Mouse (Mus musculus) embryonic facial prominence, embryonic 12.5 days (tissue): ENCODE measurements around the gene Uck1. TPM values are rescaled to one million over a fixed set of nuclear protein-coding genes. Genes with fewer than 3 reads are reported as not detected.
A peak's percentile ranks its signal among the peaks of the same experiment; 100 is the strongest.

Experiments
- ATAC-seq: fragments of 200-750 bp; cut with Nextera tagmentation; 2 replicates; pipeline ENCODE4 v1.8.0; 2017; ENCODE audit not compliant: insufficient number of reproducible peaks, insufficient read depth, low FRiP score, low TSS enrichment
- H3K27ac ChIP-seq: fragments of 300-500 bp; sonication (generic); 2 replicates; pipeline ENCODE4 v1.5.1; 2016; ENCODE audit warnings: mild to moderate bottlenecking
- H3K27me3 ChIP-seq: fragments of 300-500 bp; sonication (generic); 2 replicates; pipeline ENCODE4 v1.6.1; 2016; ENCODE audit warnings: mild to moderate bottlenecking, moderate library complexity
- H3K36me3 ChIP-seq: fragments of 300-500 bp; sonication (generic); 2 replicates; pipeline ENCODE4 v1.6.1; 2016; ENCODE audit warnings: mild to moderate bottlenecking
- H3K4me1 ChIP-seq: fragments of 300-500 bp; sonication (generic); 2 replicates; pipeline ENCODE4 v1.6.1; 2016
- H3K4me2 ChIP-seq: fragments of 300-500 bp; sonication (generic); replicated peaks from 2 replicates; pipeline ENCODE4 v1.6.1; 2016; ENCODE audit warnings: mild to moderate bottlenecking, moderate library complexity
- H3K4me3 ChIP-seq: fragments of 300-500 bp; sonication (generic); 2 replicates; pipeline ENCODE4 v1.5.1; 2016; ENCODE audit warnings: mild to moderate bottlenecking
- H3K9ac ChIP-seq: fragments of 300-500 bp; sonication (generic); 2 replicates; pipeline ENCODE4 v1.6.1; 2016; ENCODE audit warnings: mild to moderate bottlenecking, moderate library complexity
- H3K9me3 ChIP-seq: fragments of 300-500 bp; sonication (generic); 2 replicates; pipeline ENCODE4 v1.6.1; 2016; ENCODE audit warnings: mild to moderate bottlenecking, moderate library complexity
- WGBS: fragments of 180-500 bp; shearing (Covaris S2); methylation state at CpG from one replicate; pipeline ENCODE4 v1.1.7; 2016; 5-methylcytosine and 5-hydroxymethylcytosine counted together
- polyA plus RNA-seq: library from polyadenylated mRNA; unstranded; fragments of >200 nt; fragmentation: Nextera tagmentation; extraction: Ambion mirVana; gene quantifications from 2 replicates; pipeline ENCODE4 v1.2.1, GENCODE M21; 2016

The Uck1 gene
- polyA plus RNA-seq, 1 experiment from 2014 or later: 69.9 TPM

DNA sequence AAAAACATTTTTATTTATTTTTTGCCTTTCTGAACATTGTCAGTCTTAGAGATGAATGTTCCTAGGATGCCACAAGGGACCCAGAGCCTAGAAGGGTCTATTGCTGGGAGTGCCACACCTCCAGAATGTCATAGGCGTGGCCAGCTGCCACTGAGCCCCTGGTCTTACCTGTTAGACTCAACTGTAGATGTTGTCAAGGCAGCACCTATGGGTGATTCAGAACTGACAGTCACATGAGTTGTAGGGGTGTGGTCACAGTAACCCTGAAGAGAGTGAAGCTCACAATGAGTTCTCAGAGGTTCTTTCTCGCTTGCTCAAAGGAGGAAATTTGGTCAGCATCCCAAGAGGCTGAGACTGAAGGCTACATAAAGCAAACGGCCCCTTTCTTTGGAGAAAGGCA lies 35.3 kb upstream of the Uck1 start:
- 85% methylated on average over 3 of the region's 3 CpGs for WGBS
- H3K27ac ChIP-seq: no peak overlapping the region
- no peak overlapping the region for H3K4me3 ChIP-seq
- H3K9me3 ChIP-seq: no peaks in the 10 kb centered on the region
- H3K4me2 ChIP-seq: no peak overlapping the region
- H3K36me3 ChIP-seq: peaks cover 56% of the 10 kb centered on the region
- H3K9ac ChIP-seq: no peak overlapping the region
- ATAC-seq: no peak
- no peaks in the 10 kb centered on the region for H3K27me3 ChIP-seq
- H3K4me1 ChIP-seq: no peaks in the 10 kb centered on the region

- Histone ChIP-seq H3K27me3 (no peaks in the 10 kb centered on the region), H3K36me3 (peaks cover 47% of the 10 kb centered on the region), H3K9me3 (no peaks in the 10 kb centered on the region), H3K9ac (no peak overlapping the region), H3K4me3 (no peak overlapping the region), H3K4me2 (no peak overlapping the region), H3K27ac (no peak overlapping the region), H3K4me1 (peaks cover 2% of the 10 kb centered on the region)
- 82% methylated on average over 8 of the region's 8 CpGs for WGBS
- no peak for ATAC-seq
Measured at GRCm38 (mm10) chr2:32294348-32294747, 34.4 kb upstream of the Uck1 start.

- Histone ChIP-seq H3K9me3 (no peaks in the 10 kb centered on the region), H3K27ac (no peak overlapping the region), H3K36me3 (peaks cover 27% of the 10 kb centered on the region), H3K4me1 (peaks cover 19% of the 10 kb centered on the region), H3K4me2 (peak overlapping the region; percentile 87; the same call in 1 of the 2 replicates), H3K27me3 (no peaks in the 10 kb centered on the region), H3K4me3 (peak overlapping the region; percentile 98; the same call in 1 of the 2 replicates), H3K9ac (no peak overlapping the region)
- no peak for ATAC-seq
Measured at GRCm38 (mm10) chr2:32289578-32289977, 29.6 kb upstream of the Uck1 start.

GRCm38 (mm10) chr2:32288371-32288931 lies 28.5 kb upstream of the Uck1 start:
- Histone ChIP-seq H3K9ac (peak overlapping the region; percentile 72), H3K27me3 (no peaks in the 10 kb centered on the region), H3K36me3 (peaks cover 31% of the 10 kb centered on the region), H3K4me1 (peaks cover 19% of the 10 kb centered on the region), H3K4me2 (peak overlapping the region; percentile 87), H3K4me3 (peak overlapping the region; percentile 98), H3K27ac (peak overlapping the region; percentile 58), H3K9me3 (no peaks in the 10 kb centered on the region)
- peak; percentile 17; the same call in 1 of the 2 replicates for ATAC-seq
- WGBS: 3% methylated on average over 28 of the region's 29 CpGs

DNA sequence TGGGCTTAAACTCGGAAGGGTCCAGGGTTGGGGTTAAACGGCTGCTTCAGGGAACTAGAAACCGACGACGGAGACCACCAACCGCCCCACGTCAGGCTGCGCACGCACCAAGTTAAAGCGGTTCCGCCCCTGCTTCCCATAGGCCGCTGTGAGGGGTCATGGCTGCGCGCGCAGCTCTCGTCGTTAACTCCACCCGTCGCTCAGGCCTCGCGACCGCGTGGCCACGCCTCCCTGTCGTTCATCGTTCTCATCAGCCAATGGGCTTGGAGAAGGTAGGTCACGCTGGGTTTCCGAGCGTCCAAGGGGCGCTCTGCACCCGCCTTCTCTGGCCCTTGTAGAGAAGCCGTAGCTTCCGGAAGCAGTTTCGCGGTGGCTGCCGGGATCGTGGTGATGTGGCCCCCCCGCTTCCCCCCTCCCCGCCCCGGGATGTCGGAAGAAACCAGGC lies 28.0 kb upstream of the Uck1 start, which contains the start of gene Swi5:
TSS of gene Swi5 (minus strand) at position 153 of the 445 bp plus-strand sequence.
- peaks cover 19% of the 10 kb centered on the region for H3K4me1 ChIP-seq
- H3K27ac ChIP-seq: peak within 1 kb of the TSS; percentile 76
- WGBS: under 1% methylated on average over 38 of the region's 41 CpGs
- H3K36me3 ChIP-seq: peaks cover 31% of the 10 kb centered on the region
- peak within 1 kb of the TSS; percentile 96 for H3K9ac ChIP-seq
- H3K4me3 ChIP-seq: peak within 1 kb of the TSS; percentile 98
- peak within 1 kb of the TSS; percentile 87 for H3K4me2 ChIP-seq
- ATAC-seq: peak; percentile 98
- H3K27me3 ChIP-seq: no peaks in the 10 kb centered on the region
- no peaks in the 10 kb centered on the region for H3K9me3 ChIP-seq

GRCm38 (mm10) chr2:32287334-32287840 lies 27.4 kb upstream of the Uck1 start, which contains the start of gene Golga2:
TSS of gene Golga2 (plus strand) at chr2:32287384.
- Histone ChIP-seq H3K9me3 (no peaks in the 10 kb centered on the region), H3K27me3 (no peaks in the 10 kb centered on the region), H3K4me2 (peak within 1 kb of the TSS; percentile 87), H3K4me1 (peaks cover 19% of the 10 kb centered on the region), H3K9ac (peak within 1 kb of the TSS; percentile 96), H3K27ac (peak within 1 kb of the TSS; percentile 76), H3K4me3 (peak within 1 kb of the TSS; percentile 98), H3K36me3 (peaks cover 33% of the 10 kb centered on the region)
- 1% methylated on average over 23 of the region's 23 CpGs for WGBS
- ATAC-seq: peak; percentile 18; the same call in 1 of the 2 replicates

DNA sequence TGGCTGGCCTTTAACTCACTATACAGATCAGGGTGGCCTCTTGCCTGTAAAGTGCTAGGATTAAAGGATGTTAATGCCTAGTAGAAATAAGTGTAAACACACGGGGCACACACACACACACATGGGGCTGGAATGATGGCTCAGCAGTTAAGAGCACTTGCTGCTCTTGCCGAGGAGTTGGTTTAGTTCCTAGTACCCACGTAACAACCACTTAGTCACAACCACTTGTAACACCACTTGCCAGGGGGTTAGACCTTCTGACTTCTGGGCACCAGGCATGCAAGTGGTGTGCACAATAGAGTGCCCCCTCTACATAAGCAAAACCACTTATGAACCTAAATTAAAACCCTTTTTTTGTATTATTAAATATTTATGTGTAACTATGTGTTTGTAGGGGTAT lies 24.0 kb upstream of the Uck1 start:
- Histone ChIP-seq H3K27me3 (no peaks in the 10 kb centered on the region), H3K9me3 (no peaks in the 10 kb centered on the region), H3K4me3 (no peak overlapping the region), H3K27ac (no peak overlapping the region), H3K4me1 (peaks cover 14% of the 10 kb centered on the region), H3K36me3 (peaks cover 63% of the 10 kb centered on the region), H3K9ac (no peak overlapping the region), H3K4me2 (no peak overlapping the region)
- no peak for ATAC-seq
- 90% methylated on average over 3 of the region's 3 CpGs for WGBS

- H3K4me3 ChIP-seq: no peak overlapping the region
- no peak overlapping the region for H3K27ac ChIP-seq
- no peak for ATAC-seq
- no peaks in the 10 kb centered on the region for H3K27me3 ChIP-seq
- H3K9ac ChIP-seq: no peak overlapping the region
- WGBS: 93% methylated on average over 1 of the region's 1 CpGs
- peaks cover 9% of the 10 kb centered on the region for H3K4me1 ChIP-seq
- H3K9me3 ChIP-seq: no peaks in the 10 kb centered on the region
- no peak overlapping the region for H3K4me2 ChIP-seq
- peaks cover 74% of the 10 kb centered on the region for H3K36me3 ChIP-seq
Measured at GRCm38 (mm10) chr2:32282727-32283126, 22.8 kb upstream of the Uck1 start.

GRCm38 (mm10) chr2:32282289-32282688 lies 22.3 kb upstream of the Uck1 start:
- H3K27me3 ChIP-seq: no peaks in the 10 kb centered on the region
- WGBS: 90% methylated on average over 2 of the region's 2 CpGs
- no peak overlapping the region for H3K27ac ChIP-seq
- H3K36me3 ChIP-seq: peaks cover 77% of the 10 kb centered on the region
- H3K9ac ChIP-seq: no peak overlapping the region
- H3K4me3 ChIP-seq: no peak overlapping the region
- H3K9me3 ChIP-seq: no peaks in the 10 kb centered on the region
- no peak for ATAC-seq
- peaks cover 9% of the 10 kb centered on the region for H3K4me1 ChIP-seq
- H3K4me2 ChIP-seq: no peak overlapping the region

DNA sequence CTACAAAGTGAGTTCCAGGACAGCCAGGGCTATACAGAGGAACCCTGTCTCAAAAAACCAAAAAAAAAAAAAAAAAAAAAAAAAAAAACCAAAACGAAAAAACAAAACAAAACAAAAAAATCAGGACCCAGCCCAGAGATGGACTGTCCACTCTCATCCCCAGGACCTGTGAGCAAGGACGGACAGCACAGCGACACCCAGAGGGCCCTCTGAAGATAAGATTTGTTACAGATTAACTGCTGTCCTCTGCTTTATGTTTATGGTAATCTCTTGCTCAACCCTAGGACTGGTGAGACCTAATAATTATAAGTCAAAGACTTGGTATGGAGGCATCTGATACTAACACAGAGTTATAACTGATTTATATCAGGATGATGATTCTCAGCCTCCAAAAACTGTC lies 15.9 kb upstream of the Uck1 start:
- WGBS: 83% methylated on average over 3 of the region's 3 CpGs
- H3K4me1 ChIP-seq: no peaks in the 10 kb centered on the region
- no peaks in the 10 kb centered on the region for H3K27me3 ChIP-seq
- no peak overlapping the region for H3K9ac ChIP-seq
- no peaks in the 10 kb centered on the region for H3K9me3 ChIP-seq
- peaks cover 32% of the 10 kb centered on the region for H3K36me3 ChIP-seq
- H3K4me2 ChIP-seq: no peak overlapping the region
- H3K27ac ChIP-seq: no peak overlapping the region
- ATAC-seq: no peak
- no peak overlapping the region for H3K4me3 ChIP-seq

DNA sequence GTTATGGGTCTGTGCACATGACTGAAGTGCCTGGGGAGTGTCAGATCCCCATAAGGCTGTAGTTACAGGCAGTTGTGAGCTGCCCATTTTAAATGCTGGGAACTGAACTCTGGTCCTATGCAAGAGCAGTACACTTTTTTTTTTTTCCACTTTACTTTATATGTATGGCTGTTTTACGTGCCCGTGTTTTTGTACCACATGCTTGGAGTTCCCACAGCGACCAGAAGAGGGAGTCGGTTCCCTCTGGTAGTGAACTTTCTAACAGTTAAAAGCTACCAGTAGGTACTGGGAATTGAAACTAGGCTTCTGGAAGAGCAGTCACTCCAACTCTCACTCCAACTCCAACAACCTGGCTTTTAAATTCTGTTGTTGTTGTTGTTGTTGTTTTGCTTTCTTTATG lies 676 bp upstream of the Uck1 start:
- Histone ChIP-seq H3K4me1 (peaks cover 7% of the 10 kb centered on the region), H3K9me3 (no peaks in the 10 kb centered on the region), H3K4me3 (peak overlapping the region; percentile 78; the same call in 1 of the 2 replicates), H3K27me3 (no peaks in the 10 kb centered on the region), H3K4me2 (no peak overlapping the region), H3K27ac (no peak overlapping the region), H3K36me3 (peaks cover 26% of the 10 kb centered on the region), H3K9ac (no peak overlapping the region)
- no peak for ATAC-seq
- WGBS: 24% methylated on average over 4 of the region's 4 CpGs

GRCm38 (mm10) chr2:32258887-32259533 lies 949 bp downstream of the Uck1 start:
- H3K36me3 ChIP-seq: peaks cover 35% of the 10 kb centered on the region
- no peaks in the 10 kb centered on the region for H3K27me3 ChIP-seq
- no peak overlapping the region for H3K27ac ChIP-seq
- peak overlapping the region; percentile 82 for H3K9ac ChIP-seq
- no peak for ATAC-seq
- no peaks in the 10 kb centered on the region for H3K9me3 ChIP-seq
- peaks cover 7% of the 10 kb centered on the region for H3K4me1 ChIP-seq
- 50% methylated on average over 6 of the region's 6 CpGs for WGBS
- H3K4me2 ChIP-seq: peak overlapping the region; percentile 58
- peak overlapping the region; percentile 78 for H3K4me3 ChIP-seq
